Mouse (Mus musculus) intestine, embryonic 14.5 days (tissue): Measurements from ENCODE around the gene Copz2. TPM values are rescaled to one million over a fixed set of nuclear protein-coding genes. Genes with fewer than 3 reads are reported as not detected.

Source experiments
- ATAC-seq: fragments of 200-750 bp; cut with Nextera tagmentation; replicated peaks from 2 replicates; pipeline ENCODE4 v1.8.0; 2017; ENCODE audit warnings: low read depth, moderate number of reproducible peaks, moderate TSS enrichment, moderate library complexity; ENCODE audit not compliant: low FRiP score, low TSS enrichment
- DNase-seq: peaks from one replicate; pipeline ENCODE4 v3.0.0-alpha.2; 2018; ENCODE audit warnings: low spot score
- H3K27ac ChIP-seq: fragments of 300-500 bp; sonication (generic); 2 replicates; pipeline ENCODE4 v1.5.1; 2014; ENCODE audit warnings: low read depth, mild to moderate bottlenecking, control low read depth
- H3K27me3 ChIP-seq: fragments of 300-500 bp; sonication (generic); replicated peaks from 2 replicates; pipeline ENCODE4 v1.6.1; 2014; ENCODE audit warnings: low read length, control low read depth; ENCODE audit not compliant: control insufficient read depth, insufficient read depth
- H3K36me3 ChIP-seq: fragments of 300-500 bp; sonication (generic); 2 replicates; pipeline ENCODE4 v1.6.1; 2014; ENCODE audit warnings: low read length, control low read depth; ENCODE audit not compliant: control insufficient read depth, insufficient read depth
- H3K4me1 ChIP-seq: fragments of 300-500 bp; sonication (generic); replicated peaks from 2 replicates; pipeline ENCODE4 v1.6.1; 2014; ENCODE audit warnings: low read length, control low read depth, mixed read lengths; ENCODE audit not compliant: control insufficient read depth, insufficient read depth
- H3K4me2 ChIP-seq: fragments of 300-500 bp; sonication (generic); 2 replicates; pipeline ENCODE4 v1.6.1; 2014; ENCODE audit warnings: low read length
- H3K4me3 ChIP-seq: fragments of 300-500 bp; sonication (generic); 2 replicates; pipeline ENCODE4 v1.5.1; 2014; ENCODE audit warnings: low read depth, low read length, control low read depth, mixed read lengths
- H3K9ac ChIP-seq: fragments of 300-500 bp; sonication (generic); 2 replicates; pipeline ENCODE4 v1.6.1; 2014; ENCODE audit warnings: mild to moderate bottlenecking, low read length
- H3K9me3 ChIP-seq: fragments of 300-500 bp; sonication (generic); 2 replicates; pipeline ENCODE4 v1.6.1; 2016; ENCODE audit warnings: low read length, control low read depth; ENCODE audit not compliant: control insufficient read depth
- WGBS: fragments of 180-500 bp; shearing (Covaris S2); extraction: QIAGEN DNeasy Blood & Tissue Kit; methylation state at CpG from one replicate; pipeline ENCODE4 v1.1.7; 2014; 5-methylcytosine and 5-hydroxymethylcytosine counted together
- polyA plus RNA-seq: library from polyadenylated mRNA; unstranded; fragments of >200 nt; fragmentation: Nextera tagmentation; extraction: Ambion mirVana; gene quantifications from 2 replicates; pipeline ENCODE4 v1.2.1, GENCODE M21; 2014

Gene Copz2
- polyA plus RNA-seq, 1 experiment from 2014 or later = 102 TPM

DNA sequence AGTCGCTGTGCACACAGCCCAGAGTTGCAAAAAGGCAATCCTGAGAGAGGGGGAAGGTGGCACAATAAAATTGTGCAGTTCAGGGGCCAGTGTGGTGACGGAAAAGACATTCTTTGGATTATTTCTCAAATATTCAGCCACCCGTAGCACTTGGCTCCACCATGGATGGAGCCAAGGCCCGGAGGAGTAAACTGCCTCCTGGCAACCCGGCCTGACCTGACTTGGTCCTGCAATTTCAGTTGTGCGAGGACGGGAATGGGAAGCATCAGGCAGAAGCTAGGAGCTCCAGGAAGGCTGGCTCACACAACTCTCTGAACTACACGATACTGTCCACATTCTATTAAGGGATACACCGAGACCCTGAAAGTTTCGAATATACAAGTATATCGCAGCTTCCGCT, 12.9 kb downstream of the Copz2 start:
- H3K4me2 ChIP-seq = peak overlapping the region; percentile 92
- 75% methylated on average over 12 of the region's 12 CpGs for WGBS
- no peak for ATAC-seq
- peaks cover 11% of the 10 kb centered on the region for H3K4me1 ChIP-seq
- no peak overlapping the region for H3K27ac ChIP-seq
- H3K27me3 ChIP-seq = no peaks in the 10 kb centered on the region
- no peak overlapping the region for H3K9ac ChIP-seq
- H3K36me3 ChIP-seq = no peaks in the 10 kb centered on the region
- DNase-seq = no peak
- H3K9me3 ChIP-seq = no peaks in the 10 kb centered on the region
- H3K4me3 ChIP-seq = no peak overlapping the region

DNA sequence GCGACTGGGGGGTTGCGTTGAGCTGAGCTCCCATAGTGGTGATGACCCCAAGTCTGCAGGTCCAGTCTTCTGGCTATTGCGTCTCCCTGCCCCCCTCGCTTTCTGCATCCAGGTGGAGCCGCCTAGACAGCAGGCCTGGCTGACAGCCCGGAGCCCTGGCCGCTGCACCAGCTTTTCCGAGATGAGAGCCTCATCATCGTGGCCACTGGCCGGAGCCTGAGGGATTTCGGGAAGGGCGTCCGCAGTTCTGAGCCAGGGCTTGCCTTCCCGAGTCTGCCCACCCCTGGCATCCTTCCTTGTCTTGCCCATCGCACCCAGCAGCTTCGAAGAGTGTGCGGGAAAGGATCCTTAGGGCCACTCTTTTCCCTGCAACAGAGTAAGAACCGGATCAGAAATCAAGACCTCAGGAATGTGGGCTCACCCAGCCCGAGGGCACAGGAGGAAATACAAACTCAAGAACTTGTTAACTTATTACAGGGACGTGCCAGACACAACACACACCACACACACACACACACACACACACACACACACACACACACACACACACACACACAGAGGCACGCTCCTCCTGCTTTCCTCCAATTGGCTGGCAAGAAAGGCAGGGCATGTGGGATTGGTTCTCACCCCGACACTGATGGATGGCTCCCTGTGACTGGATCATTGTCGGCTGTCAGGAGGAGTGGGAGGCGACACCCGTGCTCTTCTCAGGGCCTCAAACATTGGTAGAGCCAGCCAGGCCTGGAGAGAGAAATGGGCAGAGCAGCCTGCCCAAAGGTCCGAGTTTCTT, 13.7 kb downstream of the Copz2 start:
- peak overlapping the region; percentile 3; the same call in 1 of the 2 replicates for H3K4me2 ChIP-seq
- DNase-seq (no peak), ATAC-seq (no peak)
- H3K36me3 ChIP-seq = no peaks in the 10 kb centered on the region
- 21% methylated on average over 26 of the region's 26 CpGs for WGBS
- H3K4me3 ChIP-seq = no peak overlapping the region
- H3K9me3 ChIP-seq = no peaks in the 10 kb centered on the region
- H3K4me1 ChIP-seq = peaks cover 11% of the 10 kb centered on the region
- no peak overlapping the region for H3K27ac ChIP-seq
- H3K27me3 ChIP-seq = no peaks in the 10 kb centered on the region
- no peak overlapping the region for H3K9ac ChIP-seq

DNA sequence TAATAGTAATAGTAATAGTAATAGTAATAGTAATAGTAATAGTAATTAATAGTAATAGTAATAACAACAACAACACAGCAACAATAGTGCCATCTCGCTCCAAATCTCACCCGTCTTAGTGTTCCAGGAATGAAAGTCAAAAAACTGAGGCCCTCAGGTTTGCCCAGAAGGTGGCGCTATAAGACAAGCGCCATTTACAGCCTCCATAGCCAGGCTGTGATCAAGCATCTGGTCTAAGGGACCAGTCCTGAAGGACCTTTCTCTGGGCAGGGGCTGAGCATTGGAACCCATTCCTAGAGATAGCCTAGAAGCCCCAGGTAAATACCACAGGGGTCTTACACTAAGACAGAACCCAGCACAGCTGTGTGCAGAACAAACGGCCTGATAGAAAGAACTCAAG, 17.5 kb downstream of the Copz2 start:
- DNase-seq = peak; percentile 89
- ATAC-seq = peak; percentile 51; the same call in 1 of the 2 replicates
- no peak overlapping the region for H3K4me3 ChIP-seq

DNA sequence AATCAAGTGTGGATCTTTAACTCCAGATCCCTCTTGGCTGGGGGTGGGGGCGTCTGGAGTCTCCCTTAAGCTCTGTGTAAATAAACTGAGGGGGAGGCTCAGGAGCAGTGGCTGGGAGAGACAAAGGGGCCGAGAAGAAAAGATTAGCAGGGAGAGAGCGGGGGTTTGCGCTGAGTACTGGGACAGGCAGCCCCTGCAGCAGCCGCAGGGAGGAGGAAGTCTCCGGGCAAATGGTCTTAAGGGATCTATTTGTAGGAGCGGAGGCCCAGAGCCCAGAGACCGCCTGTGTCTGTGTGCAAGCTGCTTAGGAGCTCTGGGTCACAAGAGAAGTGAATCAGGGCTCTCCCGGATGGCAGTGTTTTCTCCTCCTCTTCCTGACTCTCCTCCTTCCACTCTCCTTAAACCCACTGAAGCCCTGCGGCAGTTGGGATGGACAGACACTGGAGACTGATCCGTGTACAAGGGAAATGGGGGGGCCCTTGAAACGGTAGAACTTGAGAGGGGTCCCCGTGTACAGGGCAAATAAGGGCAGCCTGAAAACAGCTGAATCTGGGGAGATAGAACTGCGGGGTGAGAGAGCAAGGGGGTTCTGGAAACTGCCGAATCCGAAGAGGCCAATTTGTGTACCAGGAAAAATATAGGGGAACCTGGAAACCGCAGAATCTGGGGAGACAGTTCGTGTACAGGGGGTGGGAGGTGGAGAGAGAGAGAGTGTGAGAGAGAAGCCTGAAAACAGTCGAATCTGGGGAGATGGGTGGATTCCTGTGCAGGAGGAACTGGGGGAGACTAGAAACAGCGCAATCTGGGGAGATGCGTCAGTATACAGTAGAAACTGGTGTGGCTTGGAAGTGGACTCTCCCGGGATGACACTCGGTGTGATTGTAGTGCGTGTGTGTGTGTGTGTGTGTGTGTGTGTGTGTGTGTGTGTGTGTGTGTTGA, 23.0 kb downstream of the Copz2 start:
- H3K4me1 ChIP-seq = peaks cover 35% of the 10 kb centered on the region
- peak overlapping the region; percentile 82 for H3K27ac ChIP-seq
- 10% methylated on average over 24 of the region's 24 CpGs for WGBS
- DNase-seq (peak; percentile 69), ATAC-seq (peak; percentile 28; the same call in 1 of the 2 replicates)
- 0 out of 2 replicates have a peak, but pooled peaks cover 5% of the 10 kb centered on the region for H3K27me3 ChIP-seq
- H3K9me3 ChIP-seq = no peaks in the 10 kb centered on the region
- H3K4me3 ChIP-seq = no peak overlapping the region
- peak overlapping the region; percentile 30 for H3K4me2 ChIP-seq
- H3K36me3 ChIP-seq = no peaks in the 10 kb centered on the region
- H3K9ac ChIP-seq = peak overlapping the region; percentile 21; the same call in 1 of the 2 replicates

More for the DNA sequence above, 17.5 kb downstream of the Copz2 start:
- Histone ChIP-seq H3K4me1 (peaks cover under 1% of the 10 kb centered on the region), H3K9me3 (no peaks in the 10 kb centered on the region), H3K4me2 (no peak overlapping the region), H3K27me3 (no peaks in the 10 kb centered on the region), H3K27ac (no peak overlapping the region), H3K9ac (no peak overlapping the region), H3K36me3 (no peaks in the 10 kb centered on the region)
- WGBS = 11% methylated on average over 5 of the region's 5 CpGs

DNA sequence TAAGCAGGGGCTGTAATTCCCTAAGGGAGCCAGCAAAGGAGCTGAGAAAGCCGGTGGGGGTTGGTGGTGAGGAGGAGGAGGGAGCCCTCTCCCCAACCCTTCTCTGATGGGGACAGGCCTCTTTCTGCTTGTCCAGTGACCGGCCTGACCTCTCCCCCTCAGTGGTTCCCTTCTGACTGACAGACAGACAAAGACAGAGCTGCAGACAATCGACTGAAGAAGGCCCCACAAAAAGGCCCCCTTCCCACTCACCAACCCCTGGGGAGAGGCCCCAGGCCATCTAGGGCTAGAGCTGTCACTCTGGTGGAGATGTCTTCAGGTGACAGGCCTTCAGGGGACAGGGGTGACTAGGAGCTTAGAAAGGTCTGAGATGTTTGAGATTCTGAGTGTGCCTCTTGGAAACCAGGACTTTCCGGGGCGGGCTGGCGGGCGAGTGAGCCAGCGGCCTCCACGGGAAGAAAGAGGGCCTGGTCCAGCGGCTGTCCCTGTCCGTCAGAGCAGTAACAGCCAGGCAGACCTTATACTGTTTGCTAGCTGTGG, 24.0 kb downstream of the Copz2 start:
- Histone ChIP-seq H3K27ac (no peak overlapping the region), H3K27me3 (0 out of 2 replicates have a peak, but pooled peaks cover 5% of the 10 kb centered on the region), H3K4me3 (no peak overlapping the region), H3K9ac (no peak overlapping the region), H3K9me3 (no peaks in the 10 kb centered on the region), H3K4me2 (no peak overlapping the region), H3K36me3 (no peaks in the 10 kb centered on the region), H3K4me1 (peaks cover 35% of the 10 kb centered on the region)
- DNase-seq (no peak), ATAC-seq (no peak)
- 46% methylated on average over 11 of the region's 11 CpGs for WGBS

DNA sequence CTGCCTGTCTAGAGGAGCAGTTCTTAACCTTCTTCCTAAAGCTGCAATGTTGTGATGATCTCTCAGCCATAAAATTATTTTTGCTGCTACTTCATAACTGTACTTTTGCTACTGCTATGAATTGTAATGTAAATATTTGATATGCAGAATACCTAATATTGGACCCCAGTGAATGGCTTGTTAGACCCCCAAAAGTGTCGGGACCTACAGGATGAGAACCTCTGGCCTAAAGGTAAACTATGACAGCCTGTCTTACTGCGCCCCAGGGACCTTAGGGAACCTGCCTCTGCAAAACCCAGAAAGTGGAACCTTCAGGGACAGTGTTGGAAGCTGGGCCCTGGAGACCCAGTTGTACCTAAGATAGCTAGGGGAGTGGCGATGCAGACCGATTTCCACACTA, 25.6 kb downstream of the Copz2 start:
- H3K36me3 ChIP-seq = no peaks in the 10 kb centered on the region
- peak overlapping the region; percentile 53 for H3K4me2 ChIP-seq
- no peaks in the 10 kb centered on the region for H3K9me3 ChIP-seq
- ATAC-seq (no peak), DNase-seq (no peak)
- H3K27me3 ChIP-seq = 0 out of 2 replicates have a peak, but pooled peaks cover 5% of the 10 kb centered on the region
- peak overlapping the region; percentile 27 for H3K4me3 ChIP-seq
- 24% methylated on average over 4 of the region's 4 CpGs for whole genome bisulfite sequencing
- H3K9ac ChIP-seq = 0 out of 2 replicates have a peak overlapping the region, but pooled peaks have one; percentile 12
- H3K27ac ChIP-seq = peak overlapping the region; percentile 82; the same call in 1 of the 2 replicates
- H3K4me1 ChIP-seq = peaks cover 35% of the 10 kb centered on the region

DNA sequence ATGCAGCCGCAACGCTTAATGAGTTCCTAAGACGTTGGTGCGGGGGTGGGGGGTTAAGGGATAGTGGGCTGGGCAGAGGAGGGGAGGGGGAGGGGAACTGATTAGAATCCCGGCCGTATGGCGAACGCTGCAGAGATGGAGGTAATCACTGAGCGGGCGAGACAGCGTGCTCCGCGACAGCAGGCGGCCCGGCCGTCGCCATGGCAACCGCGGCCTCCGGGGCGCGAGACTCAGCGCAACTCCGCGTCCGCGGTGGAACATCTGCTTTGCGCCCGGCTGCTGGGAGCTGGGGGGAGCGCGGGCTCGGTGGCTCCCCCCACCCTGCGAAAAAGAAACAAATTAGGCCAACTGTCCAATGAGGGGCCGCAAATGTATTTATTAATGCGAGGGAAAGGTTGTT, 26.1 kb downstream of the Copz2 start:
- Histone ChIP-seq H3K4me3 (peak overlapping the region; percentile 27), H3K27ac (peak overlapping the region; percentile 82; the same call in 1 of the 2 replicates), H3K4me2 (peak overlapping the region; percentile 53), H3K4me1 (peaks cover 35% of the 10 kb centered on the region), H3K36me3 (no peaks in the 10 kb centered on the region), H3K9me3 (no peaks in the 10 kb centered on the region), H3K27me3 (0 out of 2 replicates have a peak, but pooled peaks cover 5% of the 10 kb centered on the region), H3K9ac (peak overlapping the region; percentile 12; the same call in 1 of the 2 replicates)
- under 1% methylated on average over 35 of the region's 35 CpGs for WGBS
- DNase-seq (peak; percentile 88), ATAC-seq (peak; percentile 82)
